Mouse (Mus musculus) CH12.LX (cell line): ENCODE measurements around the gene Aqp5. TPM values are rescaled to one million over a fixed set of nuclear protein-coding genes. Genes with fewer than 3 reads are reported as not detected.

Experiments used
- DNase-seq: peaks from one replicate; pipeline ENCODE4 v3.0.0-alpha.2; 2013; ENCODE audit errors: extremely low read depth
- H3K27ac ChIP-seq: 2 replicates; pipeline ENCODE4 v1.5.1; 2012; ENCODE audit warnings: low read depth, mild to moderate bottlenecking, control low read depth, moderate library complexity; ENCODE audit not compliant: insufficient read depth
- H3K27me3 ChIP-seq: replicated peaks from 2 replicates; pipeline ENCODE3; 2012; ENCODE audit warnings: inconsistent platforms
- H3K36me3 ChIP-seq, 2 experiments: replicated peaks in 1 of 2; 2 replicates each; pipeline versions ENCODE3 to v1.6.1; 2012; ENCODE audit warnings: inconsistent platforms in 1 of 2, low read length in 1 of 2, mild to moderate bottlenecking in 1 of 2, mixed read lengths in 1 of 2, moderate library complexity in 1 of 2; ENCODE audit not compliant: control insufficient read depth in 1 of 2, insufficient read depth in 1 of 2
- H3K4me1 ChIP-seq, 2 experiments: 2 replicates each; pipeline ENCODE4 v1.6.1; 2012; ENCODE audit warnings: inconsistent platforms in 1 of 2, moderate library complexity in 1 of 2; ENCODE audit not compliant: insufficient read depth in 2 of 2, control insufficient read depth in 1 of 2
- H3K4me2 ChIP-seq: 2 replicates; pipeline ENCODE4 v1.6.1; 2012; ENCODE audit warnings: low read depth, mild to moderate bottlenecking, control low read depth; ENCODE audit not compliant: poor library complexity, insufficient read depth, severe bottlenecking
- H3K4me3 ChIP-seq, 3 experiments: fragments of 150-350 bp in 1 of 3; sonication (generic) in 1 of 3; replicated peaks in 1 of 3; 2 replicates each; pipeline versions ENCODE3 to v1.5.1; 2011 to 2012; ENCODE audit warnings: low read depth in 2 of 3, low read length in 2 of 3, mild to moderate bottlenecking in 2 of 3, moderate library complexity in 2 of 3, control low read depth in 1 of 3, improper control_type of control experiment in 1 of 3, inconsistent platforms in 1 of 3, mixed read lengths in 1 of 3; ENCODE audit not compliant: poor library complexity in 1 of 3
- H3K79me2 ChIP-seq: replicated peaks from 2 replicates; pipeline ENCODE4 v1.6.1; 2012; ENCODE audit warnings: mild to moderate bottlenecking, moderate library complexity; ENCODE audit not compliant: control insufficient read depth, poor library complexity, insufficient read depth, severe bottlenecking; ENCODE audit errors: extremely low read depth
- H3K9ac ChIP-seq: 2 replicates; pipeline ENCODE4 v1.6.1; 2012; ENCODE audit warnings: low read depth, mild to moderate bottlenecking, control low read depth, moderate library complexity; ENCODE audit not compliant: insufficient read depth
- H3K9me3 ChIP-seq: replicated peaks from 2 replicates; pipeline ENCODE3; 2012; ENCODE audit warnings: low read length, inconsistent platforms, mixed read lengths
- BHLHE40 ChIP-seq: IDR thresholded peaks from 2 replicates; pipeline ENCODE4 v1.6.1; 2011; ENCODE audit warnings: mild to moderate bottlenecking, low read depth, low read length, improper control_type of control experiment
- CHD1 ChIP-seq: IDR thresholded peaks from 2 replicates; pipeline ENCODE4 v1.6.1; 2012; ENCODE audit warnings: low read depth, low read length, improper control_type of control experiment, inconsistent platforms
- CHD2 ChIP-seq: IDR thresholded peaks from 2 replicates; pipeline ENCODE4 v1.6.1; 2011; ENCODE audit warnings: low read length, improper control_type of control experiment
- CTCF ChIP-seq, 2 experiments: IDR thresholded peaks in 1 of 2; conservative IDR thresholded peaks in 1 of 2; 2 replicates each; pipeline ENCODE4 v1.5.1; 2011 to 2012; ENCODE audit warnings: low read depth in 2 of 2, low read length in 2 of 2, improper control_type of control experiment in 1 of 2, inconsistent platforms in 1 of 2, mild to moderate bottlenecking in 1 of 2, moderate library complexity in 1 of 2
- ETS1 ChIP-seq: conservative IDR thresholded peaks from 2 replicates; pipeline ENCODE4 v1.6.1; 2012; ENCODE audit warnings: low read depth, mild to moderate bottlenecking, inconsistent platforms, low read length, improper control_type of control experiment, moderate library complexity
- JUN ChIP-seq: IDR thresholded peaks from 2 replicates; pipeline ENCODE4 v1.6.1; 2011; ENCODE audit warnings: low read depth, mild to moderate bottlenecking, low read length, improper control_type of control experiment, moderate library complexity; ENCODE audit not compliant: insufficient read depth
- MAFK ChIP-seq: IDR thresholded peaks from 2 replicates; pipeline ENCODE4 v1.6.1; 2011; ENCODE audit warnings: low read length, improper control_type of control experiment; ENCODE audit not compliant: insufficient replicate concordance
- MAX ChIP-seq: IDR thresholded peaks from 2 replicates; pipeline ENCODE4 v1.6.1; 2011; ENCODE audit warnings: low read length, improper control_type of control experiment
- MAZ ChIP-seq: IDR thresholded peaks from 2 replicates; pipeline ENCODE4 v1.6.1; 2012; ENCODE audit warnings: low read depth, mild to moderate bottlenecking, inconsistent platforms, low read length, improper control_type of control experiment, moderate library complexity
- MYC ChIP-seq: IDR thresholded peaks from 2 replicates; pipeline ENCODE4 v1.6.1; 2011; ENCODE audit warnings: low read depth, mild to moderate bottlenecking, improper control_type of control experiment, low read length
- NELFE ChIP-seq: IDR thresholded peaks from 2 replicates; pipeline ENCODE4 v1.6.1; 2011; ENCODE audit warnings: low read depth, low read length, improper control_type of control experiment
- PAX5 ChIP-seq: IDR thresholded peaks from 2 replicates; pipeline ENCODE4 v1.6.1; 2012; ENCODE audit warnings: low read length, inconsistent platforms, mixed read lengths
- SIN3A ChIP-seq: IDR thresholded peaks from 2 replicates; pipeline ENCODE4 v1.6.1; 2012; ENCODE audit warnings: low read length, improper control_type of control experiment, inconsistent platforms
- UBTF ChIP-seq: IDR thresholded peaks from 2 replicates; pipeline ENCODE4 v1.6.1; 2012; ENCODE audit warnings: low read depth, mild to moderate bottlenecking, inconsistent platforms, low read length, improper control_type of control experiment, moderate library complexity
- USF1 ChIP-seq: IDR thresholded peaks from 2 replicates; pipeline ENCODE4 v1.6.1; 2014; ENCODE audit warnings: low read depth, mild to moderate bottlenecking, inconsistent platforms, low read length, improper control_type of control experiment
- ZKSCAN1 ChIP-seq: IDR thresholded peaks from 2 replicates; pipeline ENCODE4 v1.6.1; 2012; ENCODE audit warnings: low read depth, inconsistent platforms, low read length, improper control_type of control experiment, borderline replicate concordance
- ZMIZ1 ChIP-seq: IDR thresholded peaks from 2 replicates; pipeline ENCODE4 v1.6.1; 2012; ENCODE audit warnings: low read depth, mild to moderate bottlenecking, inconsistent platforms, low read length, improper control_type of control experiment
- ZNF384 ChIP-seq: IDR thresholded peaks from 2 replicates; pipeline ENCODE4 v1.6.1; 2012; ENCODE audit warnings: low read depth, low read length, improper control_type of control experiment, inconsistent platforms
- dilution Hi-C: fragments of 300-500 bp; cut with MboI; formaldehyde crosslinking; loops from 2 replicates; pipeline ENCODE4 v1.14.3; 2020; ENCODE audit warnings: low sequenced_read_pairs; ENCODE audit not compliant: extremely low pct_unique_long_range_greater_than_20kb, extremely low pct_ligation_motif_present
- in situ Hi-C: fragments of 300-500 bp; cut with MboI; formaldehyde crosslinking; loops from 3 replicates; pipeline ENCODE4 v1.14.3; 2019; ENCODE audit warnings: low sequenced_read_pairs, low pct_ligation_motif_present, low pct_unique_long_range_greater_than_20kb, mixed read lengths
- polyA plus RNA-seq: library from polyadenylated mRNA; unstranded; fragments of >175 nt; gene quantifications from 2 replicates; pipeline ENCODE4 v1.2.1, GENCODE M21; 2012; ENCODE audit warnings: low read depth; ENCODE audit not compliant: insufficient read length
- total RNA-seq, 2 experiments: library from RNA; depleted of rRNA; stranded (reverse); fragments of 300-350 nt in 1 of 2; fragments of >200 nt in 1 of 2; gene quantifications; 2 replicates each; pipeline ENCODE4 v1.2.3; 2012 to 2014

Aqp5 gene
- total and polyA plus RNA-seq, 3 experiments: not detected

- Histone ChIP-seq H3K9ac (no peak overlapping the region), H3K4me1 (peaks cover 0 to 14% of the 10 kb centered on the region in 2 experiments; a peak in 2 of 4 replicates), H3K36me3 (no peaks in the 10 kb centered on the region), H3K4me3 (no peak overlapping the region), H3K27ac (no peak overlapping the region), H3K4me2 (no peak overlapping the region), H3K9me3 (no peaks in the 10 kb centered on the region), H3K27me3 (peaks cover 87% of the 10 kb centered on the region), H3K79me2 (no peaks in the 10 kb centered on the region)
- dilution Hi-C loops: no loop called here
- TF ChIP-seq ZNF384 (no peak), NELFE (no peak), UBTF (no peak), CTCF (conservative IDR thresholded peaks at IDR 0.05 in 1 of 2, IDR thresholded peaks at IDR 0.05 in 1 of 2; ENCODE audit: low read depth in 2 of 2, low read length in 2 of 2) (no peak), SIN3A (no peak), JUN (no peak), USF1 (no peak), ETS1 (no peak), ZMIZ1 (no peak), CHD2 (no peak), PAX5 (no peak), MAX (no peak), MYC (no peak), CHD1 (no peak)
- in situ Hi-C loops: loop anchor here (5.0 kb wide), 2 partner anchors 70 to 100 kb away; no protein-coding TSS in a partner anchor
- DNase-seq: no peak
These were observed 6.3 kb downstream of the Aqp5 start for GRCm38 (mm10) chr15:99596841-99597240.

DNA sequence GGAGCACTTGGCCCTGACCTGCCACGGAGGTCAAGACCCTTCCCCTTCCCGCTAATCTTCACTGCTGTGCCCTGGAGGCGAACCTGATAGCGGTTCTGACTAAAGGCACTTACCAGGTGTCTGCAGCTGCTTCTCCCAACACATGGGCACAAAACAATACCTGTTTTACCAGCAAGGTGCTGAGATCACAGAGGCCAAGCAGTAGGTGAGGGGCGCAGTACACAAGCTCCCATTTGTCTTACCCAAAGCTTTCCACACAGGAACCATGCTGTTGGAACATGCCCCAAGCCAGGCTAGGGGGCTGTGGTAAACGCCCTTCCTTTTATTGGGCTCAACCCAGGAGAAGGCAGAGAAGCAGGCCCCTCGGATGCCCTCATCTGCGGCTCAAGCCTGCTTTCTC lies 7.0 kb downstream of the Aqp5 start:
- no peaks in the 10 kb centered on the region for H3K36me3 ChIP-seq
- in situ Hi-C loops (loop anchor here (5.0 kb wide), 2 partner anchors 70 to 100 kb away; no protein-coding TSS in a partner anchor), dilution Hi-C loops (no loop called here)
- no peaks in the 10 kb centered on the region for H3K9me3 ChIP-seq
- no peak for DNase-seq
- H3K4me2 ChIP-seq: no peak overlapping the region
- H3K9ac ChIP-seq: no peak overlapping the region
- no peak overlapping the region for H3K27ac ChIP-seq
- H3K4me1 ChIP-seq: peaks cover 0 to 14% of the 10 kb centered on the region in 2 experiments; a peak in 2 of 4 replicates
- H3K79me2 ChIP-seq: no peaks in the 10 kb centered on the region
- H3K27me3 ChIP-seq: peaks cover 86% of the 10 kb centered on the region
- no peak overlapping the region for H3K4me3 ChIP-seq
- no peak for TF ChIP-seq CHD2
- TF ChIP-seq ZKSCAN1: no peak
- no peak for TF ChIP-seq CHD1
- TF ChIP-seq SIN3A: no peak
- TF ChIP-seq MAX: no peak
- TF ChIP-seq MAFK: no peak
- no peak for TF ChIP-seq BHLHE40
- TF ChIP-seq MAZ: no peak
